Mouse (Mus musculus) hindbrain, embryonic 13.5 days (tissue): ENCODE measurements around the gene Hist1h2bk. TPM values are rescaled to one million over a fixed set of nuclear protein-coding genes. Genes with fewer than 3 reads are reported as not detected.

ENCODE experiments used
- microRNA-seq: library from miRNA; unstranded; fragments of <30 nt; microRNA quantifications from one replicate; pipeline ENCODE4, GENCODE M21; 2016
- polyA plus RNA-seq: library from polyadenylated mRNA; unstranded; fragments of >200 nt; fragmentation: Nextera tagmentation; extraction: Ambion mirVana; gene quantifications from 2 replicates; pipeline ENCODE4 v1.2.1, GENCODE M21; 2015

Hist1h2bk gene
- polyA plus RNA-seq, 1 experiment from 2014 or later = 3.1 TPM

Small RNAs within 50 kb of the gene (microRNA-seq; reads per million reads assigned to microRNA genes)
- gene Gm26300 = not detected
- not detected for gene Gm44390
- not detected for gene Gm44486

Other genes starting within 250 kb of the Hist1h2bk start
- gene Hist1h2an, start 248.7 kb upstream of the Hist1h2bk start, polyA plus RNA-seq = 1.8 and 2.8 TPM in 2 replicates
- gene Hist1h2bp, start 248.4 kb upstream of the Hist1h2bk start, polyA plus RNA-seq = 0.68 and 0.97 TPM in 2 replicates
- gene Hist1h2bq, start 225.7 kb upstream of the Hist1h2bk start, polyA plus RNA-seq = 7.3 and 7.8 TPM in 2 replicates
- gene Hist1h2ao, start 225.4 kb upstream of the Hist1h2bk start, polyA plus RNA-seq = not detected in 2 replicates
- not detected in 2 replicates for gene Hist1h4m, start 224.1 kb upstream of the Hist1h2bk start, polyA plus RNA-seq
- gene Hist1h4n, start 203.7 kb upstream of the Hist1h2bk start, polyA plus RNA-seq = 6.7 and 8.6 TPM in 2 replicates
- 898 and 915 TPM in 2 replicates for gene Hist1h2ap, start 202.4 kb upstream of the Hist1h2bk start, polyA plus RNA-seq
- gene Hist1h2br, start 202.1 kb upstream of the Hist1h2bk start, polyA plus RNA-seq = 7.5 and 7.7 TPM in 2 replicates
- 16.8 and 19.9 TPM in 2 replicates for gene Zfp184, start 90.8 kb upstream of the Hist1h2bk start, polyA plus RNA-seq
- not detected in 2 replicates for gene Pom121l2, start 54.7 kb upstream of the Hist1h2bk start, polyA plus RNA-seq
- 0.12 and 0.14 TPM in 2 replicates for gene Prss16, start 26.1 kb upstream of the Hist1h2bk start, polyA plus RNA-seq
- 1.9 TPM in 1 of 2 replicates, not detected in the other for gene Hist1h2ah, start 302 bp upstream of the Hist1h2bk start, polyA plus RNA-seq
- gene Hist1h4i, start 5.5 kb downstream of the Hist1h2bk start, polyA plus RNA-seq = 12.2 and 12.9 TPM in 2 replicates
- gene Hist1h2ag, start 7.1 kb downstream of the Hist1h2bk start, polyA plus RNA-seq = 11.9 and 17.6 TPM in 2 replicates
- 1.8 and 5.0 TPM in 2 replicates for gene Hist1h2bj, start 7.3 kb downstream of the Hist1h2bk start, polyA plus RNA-seq
- not detected in 2 replicates for gene Vmn1r188, start 48.6 kb downstream of the Hist1h2bk start, polyA plus RNA-seq
- gene Vmn1r189, start 70.0 kb downstream of the Hist1h2bk start, polyA plus RNA-seq = not detected in 2 replicates
- not detected in 2 replicates for gene Vmn1r191, start 148.1 kb downstream of the Hist1h2bk start, polyA plus RNA-seq
- gene Vmn1r192, start 155.3 kb downstream of the Hist1h2bk start, polyA plus RNA-seq = not detected in 2 replicates
- gene Vmn1r193, start 187.3 kb downstream of the Hist1h2bk start, polyA plus RNA-seq = not detected in 2 replicates
- gene Vmn1r194, start 208.3 kb downstream of the Hist1h2bk start, polyA plus RNA-seq = not detected in 2 replicates
- not detected in 2 replicates for gene Vmn1r195, start 234.7 kb downstream of the Hist1h2bk start, polyA plus RNA-seq